Mouse (Mus musculus) testis, adult 10 weeks (tissue): ENCODE results near the gene Hbs1l. TPM values are rescaled to one million over a fixed set of nuclear protein-coding genes. Genes with fewer than 3 reads are reported as not detected.

Experiments used
- polyA plus RNA-seq: library from polyadenylated mRNA; stranded (reverse); fragments of 350-450 nt; fragmentation: Illumina TruSeq; extraction: RNeasy Lipid Tissue Mini Kit (QIAGEN cat#74804); gene quantifications from one replicate; pipeline ENCODE4 v1.2.3, GENCODE M21; 2014; ENCODE audit warnings: low read depth, low replicate concordance

Hbs1l gene
- polyA plus RNA-seq = 161 TPM

DNA sequence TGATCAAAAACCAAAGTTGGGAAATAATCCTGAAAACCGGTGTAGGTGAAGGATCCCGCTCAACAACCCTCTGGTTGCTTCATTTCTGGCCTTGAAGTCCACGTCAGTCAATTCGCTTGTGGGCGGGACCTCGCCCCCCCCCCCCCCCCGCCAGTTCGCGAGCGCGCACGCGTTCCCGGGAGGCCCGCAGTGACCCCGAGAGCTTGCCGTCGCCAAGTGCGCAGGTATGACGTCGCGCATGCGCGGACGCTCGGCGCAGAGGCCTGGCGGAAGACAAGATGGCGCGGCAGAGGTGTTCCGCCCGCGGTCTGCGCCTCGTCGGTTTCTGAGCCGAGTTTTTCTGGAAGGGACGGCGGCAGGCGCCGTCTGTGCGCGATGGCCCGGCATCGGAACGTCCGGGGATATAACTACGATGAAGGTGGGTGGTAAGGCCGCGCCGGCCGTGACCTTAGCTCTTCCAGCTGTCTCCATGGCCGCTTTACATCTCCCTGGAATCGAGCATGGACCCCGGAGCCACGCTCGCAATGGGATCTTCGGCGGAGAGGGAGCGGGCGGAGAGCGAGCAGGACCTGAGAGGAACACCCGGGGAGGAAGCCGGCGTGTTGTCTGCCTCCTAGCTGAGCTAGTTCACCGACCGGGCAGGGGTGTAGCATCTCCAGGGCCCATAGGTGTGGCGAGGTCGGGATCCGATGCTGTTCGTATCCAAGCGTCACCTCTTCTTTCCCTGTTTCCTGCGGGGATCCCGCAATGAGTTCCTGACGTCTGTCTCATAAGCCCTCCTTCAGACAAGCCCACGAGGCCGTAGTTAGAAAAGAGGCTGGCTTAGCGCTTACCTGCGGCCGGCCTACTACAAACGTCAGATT is at the start of gene Hbs1l:
Gene Hbs1l, plus strand, starts transcription at position 221 of the 863 bp plus-strand sequence.

DNA sequence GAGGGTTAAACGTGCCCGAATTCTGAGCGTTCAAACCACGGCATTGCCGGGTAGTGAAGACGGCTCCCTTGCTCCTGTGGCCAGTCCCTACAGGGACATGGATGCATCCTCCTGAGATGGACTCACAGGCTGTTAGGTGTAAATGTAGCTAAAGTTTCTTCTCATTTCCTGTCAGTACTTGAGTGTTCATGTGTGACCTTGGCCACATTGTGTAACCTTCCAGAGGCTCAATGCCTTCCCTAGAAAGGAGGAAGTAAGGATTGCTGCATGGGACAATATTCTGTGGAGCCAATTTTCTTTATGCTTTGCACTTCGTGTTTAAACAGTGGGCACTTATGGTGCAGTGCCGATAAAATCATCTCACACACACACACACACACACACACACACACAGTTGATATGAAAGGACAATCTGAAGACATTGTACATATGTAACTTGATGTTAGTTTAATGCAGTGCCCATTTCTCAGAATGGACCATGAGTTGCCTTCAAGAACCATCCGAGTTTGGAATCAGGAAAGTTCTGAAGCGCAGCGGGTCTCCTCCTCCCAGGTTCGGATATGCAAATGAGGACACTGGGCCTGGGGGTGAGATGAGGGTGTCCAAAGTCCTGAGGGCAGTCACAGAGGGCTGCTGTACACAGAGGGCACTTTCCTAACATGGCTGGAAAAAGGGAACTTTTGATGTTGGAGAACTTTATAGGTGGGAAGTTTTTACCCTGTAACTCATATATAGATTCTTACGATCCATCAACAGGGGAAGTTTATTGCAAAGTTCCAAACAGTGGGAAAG is 81.1 kb downstream of the Hbs1l start, which contains the start of gene Aldh8a1:
Gene Aldh8a1, plus strand, starts transcription at position 610 of the 792 bp plus-strand sequence.

Other genes with a start within 250 kb of the Hbs1l start
- gene Myb, start 135.0 kb upstream of the Hbs1l start, polyA plus RNA-seq = 0.28 TPM
- 1.4 TPM for gene Aldh8a1, start 81.3 kb downstream of the Hbs1l start, polyA plus RNA-seq